Mouse (Mus musculus) MEL (cell line): ENCODE measurements around the gene Smad6. TPM values are rescaled to one million over a fixed set of nuclear protein-coding genes. Genes with fewer than 3 reads are reported as not detected.

Experiments
- DNase-seq: peaks from one replicate; pipeline ENCODE4 v3.0.0; 2011; ENCODE audit warnings: low read depth, low spot score
- H3K27ac ChIP-seq: 2 replicates; pipeline ENCODE4 v1.5.1; 2012; ENCODE audit warnings: low read depth, mild to moderate bottlenecking, control low read depth, low read length, moderate library complexity; ENCODE audit not compliant: control insufficient read depth
- H3K27me3 ChIP-seq, 2 experiments: fragments of 150-350 bp in 1 of 2; sonication (generic) in 1 of 2; 2 replicates each; pipeline ENCODE4 v1.6.1; 2012; ENCODE audit warnings: low read length in 2 of 2, mild to moderate bottlenecking in 2 of 2, improper control_type of control experiment in 1 of 2, moderate library complexity in 1 of 2; ENCODE audit not compliant: insufficient read depth in 2 of 2, control insufficient read depth in 1 of 2
- H3K36me3 ChIP-seq, 2 experiments: 2 replicates each; pipeline ENCODE4 v1.6.1; 2012 to 2014; ENCODE audit warnings: low read length in 2 of 2, improper control_type of control experiment in 1 of 2, inconsistent platforms in 1 of 2, mild to moderate bottlenecking in 1 of 2; ENCODE audit not compliant: insufficient read depth in 2 of 2, control insufficient read depth in 1 of 2
- H3K4me1 ChIP-seq, 2 experiments: fragments of 150-350 bp in 1 of 2; sonication (generic) in 1 of 2; 2 replicates each; pipeline ENCODE4 v1.6.1; 2012; ENCODE audit warnings: low read length in 2 of 2, improper control_type of control experiment in 1 of 2, mild to moderate bottlenecking in 1 of 2; ENCODE audit not compliant: insufficient read depth in 2 of 2, control insufficient read depth in 1 of 2
- H3K4me3 ChIP-seq, 2 experiments: fragments of 150-350 bp in 1 of 2; sonication (generic) in 1 of 2; 2 replicates each; pipeline ENCODE4 v1.5.1; 2012; ENCODE audit warnings: low read depth in 2 of 2, low read length in 2 of 2, mild to moderate bottlenecking in 2 of 2, moderate library complexity in 2 of 2, control low read depth in 1 of 2, improper control_type of control experiment in 1 of 2; ENCODE audit not compliant: control insufficient read depth in 1 of 2, insufficient read depth in 1 of 2
- H3K79me2 ChIP-seq: 2 replicates; pipeline ENCODE4 v1.6.1; 2012; ENCODE audit warnings: mild to moderate bottlenecking, low read length, moderate library complexity; ENCODE audit not compliant: control insufficient read depth, poor library complexity, insufficient read depth
- H3K9ac ChIP-seq: 2 replicates; pipeline ENCODE4 v1.6.1; 2012; ENCODE audit warnings: low read depth, mild to moderate bottlenecking, control low read depth, low read length, moderate library complexity; ENCODE audit not compliant: control insufficient read depth, poor library complexity, severe bottlenecking
- H3K9me3 ChIP-seq: fragments of 150-350 bp; sonication (generic); replicated peaks from 2 replicates; pipeline ENCODE4 v1.6.1; 2012; ENCODE audit warnings: mild to moderate bottlenecking, low read length, improper control_type of control experiment, moderate library complexity; ENCODE audit not compliant: insufficient read depth
- CHD1 ChIP-seq: IDR thresholded peaks from 2 replicates; pipeline ENCODE4 v1.6.1; 2012; ENCODE audit warnings: low read depth, mild to moderate bottlenecking, inconsistent platforms, low read length, improper control_type of control experiment
- CTCF ChIP-seq, 3 experiments: IDR thresholded peaks in 2 of 3; conservative IDR thresholded peaks in 1 of 3; 2 replicates each; pipeline ENCODE4 v1.5.1; 2011 to 2012; ENCODE audit warnings: low read length in 3 of 3, low read depth in 2 of 3, mild to moderate bottlenecking in 2 of 3, improper control_type of control experiment in 1 of 3, inconsistent platforms in 1 of 3, mixed read lengths in 1 of 3, moderate library complexity in 1 of 3; ENCODE audit not compliant: control insufficient read depth in 1 of 3, insufficient read depth in 1 of 3, poor library complexity in 1 of 3, severe bottlenecking in 1 of 3
- E2F4 ChIP-seq: IDR thresholded peaks from 2 replicates; pipeline ENCODE4 v1.6.1; 2011; ENCODE audit warnings: low read depth, low read length, improper control_type of control experiment, borderline replicate concordance
- ETS1 ChIP-seq: IDR thresholded peaks from 2 replicates; pipeline ENCODE4 v1.6.1; 2012; ENCODE audit warnings: low read depth, mild to moderate bottlenecking, inconsistent platforms, low read length, improper control_type of control experiment, moderate library complexity
- GATA1 ChIP-seq: IDR thresholded peaks from 2 replicates; pipeline ENCODE4 v1.6.1; 2011; ENCODE audit warnings: low read depth, low read length, improper control_type of control experiment
- HCFC1 ChIP-seq: IDR thresholded peaks from 2 replicates; pipeline ENCODE4 v1.6.1; 2012; ENCODE audit warnings: low read depth, mild to moderate bottlenecking, inconsistent platforms, low read length, improper control_type of control experiment, moderate library complexity
- JUND ChIP-seq: IDR thresholded peaks from 2 replicates; pipeline ENCODE4 v1.6.1; 2011; ENCODE audit warnings: low read depth, mild to moderate bottlenecking, improper control_type of control experiment, low read length
- KAT2A ChIP-seq: conservative IDR thresholded peaks from 2 replicates; pipeline ENCODE4 v1.6.1; 2012; ENCODE audit warnings: low read depth, low read length, improper control_type of control experiment, inconsistent platforms
- MAFK ChIP-seq: IDR thresholded peaks from 2 replicates; pipeline ENCODE4 v1.6.1; 2011; ENCODE audit warnings: low read depth, mild to moderate bottlenecking, low read length, improper control_type of control experiment, borderline replicate concordance
- MAX ChIP-seq: IDR thresholded peaks from 2 replicates; pipeline ENCODE4 v1.6.1; 2011; ENCODE audit warnings: low read length, improper control_type of control experiment
- MEF2A ChIP-seq: IDR thresholded peaks from 2 replicates; pipeline ENCODE4 v1.6.1; 2014; ENCODE audit warnings: low read depth, mild to moderate bottlenecking, inconsistent platforms, low read length, improper control_type of control experiment; ENCODE audit not compliant: poor library complexity, insufficient replicate concordance, severe bottlenecking; ENCODE audit errors: extremely low read depth
- MYB ChIP-seq: IDR thresholded peaks from 2 replicates; pipeline ENCODE4 v1.6.1; 2011; ENCODE audit warnings: mild to moderate bottlenecking, low read depth, low read length, improper control_type of control experiment
- NELFE ChIP-seq: IDR thresholded peaks from 2 replicates; pipeline ENCODE4 v1.6.1; 2011; ENCODE audit warnings: low read depth, low read length, improper control_type of control experiment
- NRF1 ChIP-seq: IDR thresholded peaks from 2 replicates; pipeline ENCODE4 v1.6.1; 2014; ENCODE audit warnings: low read depth, mild to moderate bottlenecking, inconsistent platforms, low read length, improper control_type of control experiment, moderate library complexity; ENCODE audit not compliant: poor library complexity, insufficient read depth, severe bottlenecking
- POLR2AphosphoS2 ChIP-seq: IDR thresholded peaks from 2 replicates; pipeline ENCODE4 v1.6.1; 2011; ENCODE audit warnings: low read length, improper control_type of control experiment
- POLR2AphosphoS5 ChIP-seq: IDR thresholded peaks from 2 replicates; pipeline ENCODE4 v1.6.1; 2012; ENCODE audit warnings: low read depth, borderline replicate concordance, mild to moderate bottlenecking, inconsistent platforms, low read length, moderate library complexity, mixed read lengths
- RAD21 ChIP-seq: IDR thresholded peaks from 2 replicates; pipeline ENCODE4 v1.6.1; 2011; ENCODE audit warnings: mild to moderate bottlenecking, low read depth, low read length, improper control_type of control experiment
- RCOR1 ChIP-seq: IDR thresholded peaks from 2 replicates; pipeline ENCODE4 v1.6.1; 2012; ENCODE audit warnings: low read depth, mild to moderate bottlenecking, inconsistent platforms, low read length, improper control_type of control experiment
- SMC3 ChIP-seq: IDR thresholded peaks from 2 replicates; pipeline ENCODE4 v1.6.1; 2011; ENCODE audit warnings: low read depth, low read length, improper control_type of control experiment
- TBP ChIP-seq: IDR thresholded peaks from 2 replicates; pipeline ENCODE4 v1.8.0; 2011; ENCODE audit warnings: low read depth, low read length, improper control_type of control experiment
- ZC3H11A ChIP-seq: IDR thresholded peaks from 2 replicates; pipeline ENCODE4 v1.6.1; 2012; ENCODE audit warnings: low read depth, mild to moderate bottlenecking, inconsistent platforms, low read length, improper control_type of control experiment
- ZNF384 ChIP-seq: IDR thresholded peaks from 2 replicates; pipeline ENCODE4 v1.6.1; 2012; ENCODE audit warnings: low read depth, mild to moderate bottlenecking, inconsistent platforms, low read length, improper control_type of control experiment
- polyA plus RNA-seq, 2 experiments: library from polyadenylated mRNA; stranded (reverse) in 1 of 2; unstranded in 1 of 2; fragments of >175 nt in 1 of 2; fragments of >200 nt in 1 of 2; gene quantifications; 2 replicates each; pipeline versions ENCODE4 v1.2.1 to v1.2.4; 2012; ENCODE audit warnings: low replicate concordance in 2 of 2, low read depth in 1 of 2; ENCODE audit not compliant: insufficient read length in 2 of 2, insufficient read depth in 1 of 2, missing spikeins in 1 of 2
- total RNA-seq: library from RNA; depleted of rRNA; stranded (reverse); fragments of 300-350 nt; gene quantifications from 2 replicates; pipeline ENCODE4 v1.2.3, GENCODE M21; 2012

Smad6 gene
- total and polyA plus RNA-seq, 3 experiments = 2.2 to 3.9 TPM; not detected in 1

DNA sequence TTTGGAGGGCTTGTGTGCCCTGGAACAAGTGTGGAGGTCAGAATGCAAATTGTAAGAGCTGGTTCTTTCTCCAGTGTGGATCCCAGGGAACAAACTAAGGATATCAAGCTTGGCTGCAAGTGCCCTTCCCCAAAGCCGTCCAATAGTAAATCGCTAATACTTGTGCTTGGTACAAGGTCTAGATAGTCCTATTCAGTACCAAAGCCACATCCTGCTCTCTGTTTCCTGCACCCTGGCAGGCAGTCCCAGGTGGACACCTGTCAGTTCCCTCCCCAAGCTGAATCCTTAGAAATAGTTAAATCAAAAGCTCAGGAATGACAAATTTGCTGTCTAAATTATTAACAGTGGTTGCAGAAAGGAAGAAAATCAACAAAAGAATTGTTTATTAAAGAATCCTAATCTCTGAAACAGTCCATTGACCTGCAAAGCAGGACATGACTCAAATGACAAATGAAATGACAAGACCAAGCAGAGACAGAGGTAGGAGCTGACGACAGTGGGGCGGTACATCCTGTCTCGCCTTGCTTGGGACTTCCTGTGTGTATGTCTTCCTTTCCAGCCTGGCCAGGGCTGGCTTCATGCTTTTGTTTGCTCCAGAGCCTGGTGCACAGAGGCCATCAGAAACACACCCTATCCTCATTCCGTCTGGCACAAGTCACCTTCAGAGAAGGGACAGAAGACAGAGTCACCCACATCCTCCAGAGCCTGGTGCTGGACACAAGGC, 8.2 kb upstream of the Smad6 start:
- Histone ChIP-seq H3K9me3 (no peaks in the 10 kb centered on the region), H3K79me2 (no peaks in the 10 kb centered on the region)
- no peak for DNase-seq
- TF ChIP-seq JUND = no peak
- TF ChIP-seq SMC3 = no peak
- no peak for TF ChIP-seq TBP
- no peak for TF ChIP-seq MAX
- TF ChIP-seq ETS1 = no peak
- TF ChIP-seq, all 39 proteins: peak for 0
- H3K4me3 ChIP-seq = no peak overlapping the region
- no peaks in the 10 kb centered on the region; a peak in 1 of 4 replicates for H3K27me3 ChIP-seq
- H3K36me3 ChIP-seq = no peaks in the 10 kb centered on the region
- H3K9ac ChIP-seq = no peak overlapping the region
- no peaks in the 10 kb centered on the region for H3K4me1 ChIP-seq
- H3K27ac ChIP-seq = no peak overlapping the region

- peaks cover 0 to 5% of the 10 kb centered on the region in 2 experiments; a peak in 1 of 4 replicates for H3K4me1 ChIP-seq
- H3K36me3 ChIP-seq = peaks cover 0 to 5% of the 10 kb centered on the region in 2 experiments; a peak in 2 of 4 replicates
- H3K27ac ChIP-seq = no peak overlapping the region
- TF ChIP-seq RAD21 (peak; percentile 57), ZC3H11A (peak; percentile 70), TBP (no peak), CHD1 (no peak), GATA1 (no peak), RCOR1 (no peak), MYB (no peak), E2F4 (no peak), POLR2AphosphoS5 (no peak), MEF2A (no peak), MAFK (no peak), NRF1 (no peak), MAX (no peak), HCFC1 (no peak), ZNF384 (peak; percentile 78), CTCF (IDR thresholded peaks at IDR 0.05 in 2 of 3, conservative IDR thresholded peaks at IDR 0.05 in 1 of 3; ENCODE audit: control insufficient read depth in 1 of 3, insufficient read depth in 1 of 3, low read depth in 2 of 3, low read length in 3 of 3, poor library complexity in 1 of 3, severe bottlenecking in 1 of 3) (peak; percentile 55 to 70 (median 60)), JUND (no peak), SMC3 (peak; percentile 80), KAT2A (no peak), POLR2AphosphoS2 (no peak), NELFE (no peak)
- H3K79me2 ChIP-seq = no peaks in the 10 kb centered on the region; the same call in 1 of the 2 replicates
- no peak overlapping the region for H3K4me3 ChIP-seq
- H3K27me3 ChIP-seq = no peaks in the 10 kb centered on the region
- no peaks in the 10 kb centered on the region for H3K9me3 ChIP-seq
- DNase-seq = peak; percentile 61
- no peak overlapping the region for H3K9ac ChIP-seq
Measured at GRCm38 (mm10) chr9:64025565-64025964, 3.7 kb upstream of the Smad6 start.
